Mouse (Mus musculus) kidney, embryonic 14.5 days (tissue): Measurements from ENCODE around the gene Galnt11. TPM values are rescaled to one million over a fixed set of nuclear protein-coding genes. Genes with fewer than 3 reads are reported as not detected.

Experiments
- ATAC-seq: fragments of 200-750 bp; cut with Nextera tagmentation; 2 replicates; pipeline ENCODE4 v1.8.0; 2017; ENCODE audit warnings: moderate number of reproducible peaks, mild to moderate bottlenecking, moderate TSS enrichment, moderate library complexity; ENCODE audit not compliant: low FRiP score, low TSS enrichment
- H3K27ac ChIP-seq: fragments of 300-500 bp; sonication (generic); 2 replicates; pipeline ENCODE4 v1.5.1; 2014; ENCODE audit warnings: low read depth, mild to moderate bottlenecking, low read length, moderate library complexity, mixed read lengths
- H3K27me3 ChIP-seq: fragments of 300-500 bp; sonication (generic); 2 replicates; pipeline ENCODE4 v1.6.1; 2014; ENCODE audit warnings: mild to moderate bottlenecking, low read length; ENCODE audit not compliant: control insufficient read depth, insufficient read depth
- H3K36me3 ChIP-seq: fragments of 300-500 bp; sonication (generic); 2 replicates; pipeline ENCODE4 v1.6.1; 2014; ENCODE audit warnings: low read length, mixed read lengths; ENCODE audit not compliant: control insufficient read depth, insufficient read depth
- H3K4me1 ChIP-seq: fragments of 300-500 bp; sonication (generic); 2 replicates; pipeline ENCODE4 v1.6.1; 2014; ENCODE audit warnings: low read length, mixed read lengths; ENCODE audit not compliant: control insufficient read depth, insufficient read depth
- H3K4me2 ChIP-seq: fragments of 300-500 bp; sonication (generic); replicated peaks from 2 replicates; pipeline ENCODE4 v1.6.1; 2014; ENCODE audit warnings: low read depth, mild to moderate bottlenecking, low read length
- H3K4me3 ChIP-seq: fragments of 300-500 bp; sonication (generic); 2 replicates; pipeline ENCODE4 v1.5.1; 2014; ENCODE audit warnings: mild to moderate bottlenecking, low read length
- H3K9ac ChIP-seq: fragments of 300-500 bp; sonication (generic); 2 replicates; pipeline ENCODE4 v1.6.1; 2014; ENCODE audit warnings: low read depth, mild to moderate bottlenecking, low read length, moderate library complexity
- H3K9me3 ChIP-seq: fragments of 300-500 bp; sonication (generic); 2 replicates; pipeline ENCODE4 v1.6.1; 2016; ENCODE audit warnings: low read length; ENCODE audit not compliant: control insufficient read depth
- WGBS: fragments of 180-500 bp; shearing (Covaris S2); extraction: QIAGEN DNeasy Blood & Tissue Kit; methylation state at CpG from one replicate; pipeline ENCODE4 v1.1.7; 2014; 5-methylcytosine and 5-hydroxymethylcytosine counted together
- polyA plus RNA-seq: library from polyadenylated mRNA; unstranded; fragments of >200 nt; fragmentation: Nextera tagmentation; extraction: Ambion mirVana; gene quantifications from 2 replicates; pipeline ENCODE4 v1.2.1, GENCODE M21; 2014

The Galnt11 gene
- polyA plus RNA-seq, 1 experiment from 2014 or later, result 42.9 TPM

- Histone ChIP-seq H3K9me3 (no peaks in the 10 kb centered on the region), H3K4me2 (no peak overlapping the region), H3K27me3 (no peaks in the 10 kb centered on the region), H3K4me3 (no peak overlapping the region), H3K27ac (peak overlapping the region; percentile 47), H3K9ac (no peak overlapping the region), H3K4me1 (no peaks in the 10 kb centered on the region), H3K36me3 (peaks cover 5% of the 10 kb centered on the region; the same call in 1 of the 2 replicates)
- WGBS, result 68% methylated on average over 1 of the region's 1 CpGs
- ATAC-seq, result no peak
Measured at GRCm38 (mm10) chr5:25246473-25246865, 24.8 kb downstream of the Galnt11 start.

DNA sequence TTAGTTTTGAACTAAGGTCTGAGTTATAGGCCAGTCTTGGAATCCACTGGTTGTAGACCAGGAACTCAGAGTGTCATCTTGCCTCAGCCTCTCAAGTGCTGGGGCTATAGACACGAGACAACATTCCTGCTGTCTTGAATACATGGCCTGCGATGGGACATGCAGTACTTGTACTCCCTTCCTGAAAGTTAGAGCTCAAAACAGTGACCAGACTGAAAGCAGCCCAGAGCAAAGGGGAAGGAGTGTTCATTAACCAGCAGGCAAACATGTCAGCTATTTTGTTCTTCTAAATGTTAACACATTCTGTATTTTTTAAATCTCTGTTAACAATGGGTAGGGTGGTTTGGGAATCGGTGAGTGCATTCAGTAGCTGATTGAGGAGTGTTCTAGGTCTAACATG, 25.3 kb downstream of the Galnt11 start:
- no peak overlapping the region for H3K4me3 ChIP-seq
- H3K9me3 ChIP-seq, result no peaks in the 10 kb centered on the region
- 79% methylated on average over 3 of the region's 3 CpGs for WGBS
- H3K36me3 ChIP-seq, result peaks cover 6% of the 10 kb centered on the region; the same call in 1 of the 2 replicates
- H3K27me3 ChIP-seq, result no peaks in the 10 kb centered on the region
- no peaks in the 10 kb centered on the region for H3K4me1 ChIP-seq
- ATAC-seq, result no peak
- no peak overlapping the region for H3K4me2 ChIP-seq
- H3K27ac ChIP-seq, result peak overlapping the region; percentile 30; the same call in 1 of the 2 replicates
- no peak overlapping the region for H3K9ac ChIP-seq

DNA sequence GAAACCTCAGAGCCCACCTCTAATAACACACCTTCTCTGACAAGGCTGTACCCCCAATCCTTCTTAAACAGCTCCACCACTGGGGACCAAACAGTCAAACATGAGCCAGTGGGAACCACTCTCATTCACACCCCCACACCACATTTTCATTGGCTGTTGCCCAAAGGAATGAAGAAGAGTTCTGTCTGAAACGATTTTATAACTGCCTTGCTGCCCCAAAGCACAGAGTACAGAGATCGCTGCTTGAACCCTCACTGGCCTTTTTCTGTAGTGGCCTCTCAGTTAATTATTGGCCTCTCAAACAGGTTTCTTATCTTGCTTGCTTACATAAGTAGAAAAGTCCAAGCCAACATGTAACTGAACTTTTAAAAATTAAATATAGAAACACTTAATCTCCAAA, 30.7 kb downstream of the Galnt11 start:
- Histone ChIP-seq H3K4me3 (no peak overlapping the region), H3K4me1 (no peaks in the 10 kb centered on the region), H3K4me2 (no peak overlapping the region), H3K9ac (no peak overlapping the region), H3K9me3 (no peaks in the 10 kb centered on the region), H3K36me3 (peaks cover 22% of the 10 kb centered on the region; the same call in 1 of the 2 replicates), H3K27me3 (no peaks in the 10 kb centered on the region), H3K27ac (peak overlapping the region; percentile 53)
- WGBS, result 53% methylated on average over 2 of the region's 2 CpGs
- 0 out of 2 replicates have a peak, but pooled peaks have one; percentile 32 for ATAC-seq

DNA sequence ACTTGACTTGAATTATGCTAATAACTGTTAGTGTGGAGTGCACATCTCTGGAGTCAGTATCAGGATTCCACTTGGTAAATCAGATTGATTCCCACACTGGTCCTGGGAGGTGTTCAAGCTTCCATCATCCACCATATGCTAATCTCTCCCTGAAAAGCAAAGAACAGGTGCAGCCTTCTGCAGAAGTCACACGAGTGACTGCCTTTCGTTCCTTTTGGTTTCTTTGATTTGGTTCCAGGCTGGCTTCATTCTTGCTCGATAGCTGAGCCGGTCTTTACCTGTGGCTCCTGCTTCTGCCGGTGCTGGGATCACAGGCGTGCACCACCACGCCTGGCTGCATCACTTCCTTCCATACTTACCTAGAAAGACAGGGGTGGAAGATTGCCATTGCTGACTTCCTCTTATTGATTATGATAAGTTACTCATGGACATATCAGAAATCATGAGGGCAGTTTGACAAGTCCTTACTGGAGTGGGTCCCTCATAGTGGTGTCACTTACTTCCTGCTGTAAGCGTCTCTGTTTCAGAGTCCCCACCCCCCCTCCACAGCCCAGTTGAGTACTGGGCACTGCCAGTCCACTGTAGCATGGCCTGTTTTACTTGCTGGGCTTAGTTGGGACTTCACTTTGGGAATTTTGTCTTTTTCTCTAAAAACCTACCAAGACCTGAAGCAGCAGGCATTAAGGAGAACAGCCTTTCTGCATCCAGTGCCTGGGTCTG, 31.3 kb downstream of the Galnt11 start:
- peak overlapping the region; percentile 49 for H3K27ac ChIP-seq
- no peaks in the 10 kb centered on the region for H3K4me1 ChIP-seq

GRCm38 (mm10) chr5:25254491-25254890, 32.8 kb downstream of the Galnt11 start:
- Histone ChIP-seq H3K9me3 (no peaks in the 10 kb centered on the region), H3K27ac (no peak overlapping the region), H3K27me3 (no peaks in the 10 kb centered on the region), H3K4me2 (no peak overlapping the region), H3K36me3 (peaks cover 33% of the 10 kb centered on the region; the same call in 1 of the 2 replicates), H3K9ac (no peak overlapping the region), H3K4me3 (no peak overlapping the region), H3K4me1 (no peaks in the 10 kb centered on the region)
- no peak for ATAC-seq
- WGBS, result 87% methylated on average over 4 of the region's 4 CpGs

More for the DNA sequence above, 31.3 kb downstream of the Galnt11 start:
- Histone ChIP-seq H3K4me3 (no peak overlapping the region), H3K9me3 (no peaks in the 10 kb centered on the region), H3K4me2 (no peak overlapping the region), H3K9ac (no peak overlapping the region), H3K36me3 (peaks cover 26% of the 10 kb centered on the region; the same call in 1 of the 2 replicates), H3K27me3 (no peaks in the 10 kb centered on the region)
- ATAC-seq, result 0 out of 2 replicates have a peak, but pooled peaks have one; percentile 32
- 75% methylated on average over 8 of the region's 8 CpGs for WGBS

DNA sequence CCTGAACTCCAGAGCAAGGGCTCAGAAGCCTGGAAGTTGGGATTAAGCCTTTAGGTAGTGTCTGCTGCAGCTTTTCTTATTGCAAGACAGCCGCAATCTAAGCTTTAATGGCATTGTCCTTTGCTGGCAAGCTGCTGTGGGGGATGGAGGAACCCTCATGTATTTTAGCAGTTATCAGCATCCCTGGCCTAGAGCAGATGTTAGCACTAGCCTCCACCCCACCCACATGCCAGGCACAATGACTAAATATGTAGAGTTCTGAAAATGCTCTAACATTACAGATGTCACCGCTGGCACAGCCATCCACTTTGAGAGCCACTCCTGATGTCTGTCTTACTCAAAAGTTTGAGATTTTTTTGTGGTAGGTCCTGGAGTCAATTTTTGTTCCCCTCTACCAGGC, 35.0 kb downstream of the Galnt11 start:
- Histone ChIP-seq H3K27ac (no peak overlapping the region), H3K36me3 (peaks cover 31% of the 10 kb centered on the region; the same call in 1 of the 2 replicates), H3K4me3 (no peak overlapping the region), H3K27me3 (no peaks in the 10 kb centered on the region), H3K9ac (no peak overlapping the region), H3K4me1 (no peaks in the 10 kb centered on the region), H3K9me3 (no peaks in the 10 kb centered on the region), H3K4me2 (no peak overlapping the region)
- no peak for ATAC-seq
- 90% methylated on average over 2 of the region's 2 CpGs for WGBS

GRCm38 (mm10) chr5:25261452-25261851, 39.7 kb downstream of the Galnt11 start:
- H3K36me3 ChIP-seq, result peaks cover 47% of the 10 kb centered on the region
- H3K27ac ChIP-seq, result no peak overlapping the region
- ATAC-seq, result no peak
- H3K9me3 ChIP-seq, result no peaks in the 10 kb centered on the region
- WGBS, result 86% methylated on average over 6 of the region's 6 CpGs
- no peaks in the 10 kb centered on the region for H3K4me1 ChIP-seq
- H3K27me3 ChIP-seq, result no peaks in the 10 kb centered on the region
- no peak overlapping the region for H3K9ac ChIP-seq
- no peak overlapping the region for H3K4me3 ChIP-seq
- H3K4me2 ChIP-seq, result no peak overlapping the region

GRCm38 (mm10) chr5:25262266-25262665, 40.6 kb downstream of the Galnt11 start:
- ATAC-seq, result no peak
- H3K9ac ChIP-seq, result no peak overlapping the region
- H3K27ac ChIP-seq, result no peak overlapping the region
- no peaks in the 10 kb centered on the region for H3K4me1 ChIP-seq
- WGBS, result 80% methylated on average over 7 of the region's 7 CpGs
- H3K9me3 ChIP-seq, result no peaks in the 10 kb centered on the region
- H3K4me3 ChIP-seq, result no peak overlapping the region
- no peak overlapping the region for H3K4me2 ChIP-seq
- H3K36me3 ChIP-seq, result peaks cover 52% of the 10 kb centered on the region
- no peaks in the 10 kb centered on the region for H3K27me3 ChIP-seq

- ATAC-seq, result no peak
- H3K9ac ChIP-seq, result no peak overlapping the region
- H3K9me3 ChIP-seq, result no peaks in the 10 kb centered on the region
- no peaks in the 10 kb centered on the region for H3K4me1 ChIP-seq
- no peaks in the 10 kb centered on the region for H3K27me3 ChIP-seq
- whole genome bisulfite sequencing, result 92% methylated on average over 4 of the region's 4 CpGs
- peaks cover 53% of the 10 kb centered on the region for H3K36me3 ChIP-seq
- no peak overlapping the region for H3K4me2 ChIP-seq
- H3K27ac ChIP-seq, result no peak overlapping the region
- H3K4me3 ChIP-seq, result no peak overlapping the region
Measured at GRCm38 (mm10) chr5:25268258-25268888, 46.7 kb downstream of the Galnt11 start.
